Mouse (Mus musculus) testis, adult 2 months (tissue): ENCODE data around the gene S1pr5.

ENCODE experiments used
- CTCF ChIP-seq: fragments of 200-500 bp; IDR thresholded peaks from 2 replicates; pipeline ENCODE4 v1.5.1; 2012; ENCODE audit warnings: low read depth, mild to moderate bottlenecking, inconsistent platforms, low read length, moderate library complexity; ENCODE audit not compliant: control insufficient read depth, insufficient read depth, insufficient replicate concordance
- POLR2A ChIP-seq: fragments of 200-500 bp; IDR thresholded peaks from 2 replicates; pipeline ENCODE4 v1.6.1; 2012; ENCODE audit warnings: low read depth, mild to moderate bottlenecking, inconsistent platforms, low read length, moderate library complexity; ENCODE audit not compliant: control insufficient read depth

- TF ChIP-seq POLR2A (no peak), CTCF (no peak)
Observed at GRCm38 (mm10) chr9:21265611-21266010, 17.4 kb upstream of the S1pr5 start.
